Mouse (Mus musculus) brain, adult 2 months (tissue): ENCODE data around the gene Trnp1.

Source experiments
- DNase-seq: peaks from one replicate; pipeline ENCODE4 v3.0.0; 2011; ENCODE audit warnings: low read depth, low spot score

Gene Trnp1

GRCm38 (mm10) chr4:133494867-133495266 lies 3.5 kb downstream of the Trnp1 start:
- no peak for DNase-seq

GRCm38 (mm10) chr4:133494432-133494831 lies 3.9 kb downstream of the Trnp1 start:
- DNase-seq: peak; percentile 91

GRCm38 (mm10) chr4:133493895-133494294 lies 4.5 kb downstream of the Trnp1 start:
- DNase-seq: no peak

GRCm38 (mm10) chr4:133491800-133492199 lies 6.5 kb downstream of the Trnp1 start:
- no peak for DNase-seq

- no peak for DNase-seq
These were observed 8.7 kb downstream of the Trnp1 start for GRCm38 (mm10) chr4:133489489-133490245.

GRCm38 (mm10) chr4:133488619-133489392 lies 9.5 kb downstream of the Trnp1 start:
- DNase-seq: no peak

GRCm38 (mm10) chr4:133486673-133487357 lies 11.5 kb downstream of the Trnp1 start:
- no peak for DNase-seq

- DNase-seq: no peak
These were observed 12.5 kb downstream of the Trnp1 start for GRCm38 (mm10) chr4:133485691-133486425.

GRCm38 (mm10) chr4:133484266-133485025 lies 13.9 kb downstream of the Trnp1 start:
- DNase-seq: no peak

GRCm38 (mm10) chr4:133482479-133482878 lies 15.9 kb downstream of the Trnp1 start:
- no peak for DNase-seq

GRCm38 (mm10) chr4:133481488-133481887 lies 16.9 kb downstream of the Trnp1 start:
- DNase-seq: no peak

GRCm38 (mm10) chr4:133480754-133481153 lies 17.6 kb downstream of the Trnp1 start:
- no peak for DNase-seq

- no peak for DNase-seq
These were observed 18.2 kb downstream of the Trnp1 start for GRCm38 (mm10) chr4:133480185-133480537.

- DNase-seq: peak; percentile 98
These were observed 18.7 kb downstream of the Trnp1 start, which contains the start of gene Tent5b for GRCm38 (mm10) chr4:133479458-133480184. TSS of gene Tent5b (plus strand) at chr4:133480132.

- DNase-seq: no peak
These were observed 24.5 kb downstream of the Trnp1 start for GRCm38 (mm10) chr4:133473833-133474232.

GRCm38 (mm10) chr4:133471135-133471821 lies 27.1 kb downstream of the Trnp1 start:
- no peak for DNase-seq

GRCm38 (mm10) chr4:133469122-133469521 lies 29.2 kb downstream of the Trnp1 start:
- no peak for DNase-seq

- DNase-seq: peak; percentile 85
These were observed 30.3 kb downstream of the Trnp1 start for GRCm38 (mm10) chr4:133468080-133468479.

- DNase-seq: no peak
These were observed 35.2 kb downstream of the Trnp1 start for GRCm38 (mm10) chr4:133463184-133463583.

- DNase-seq: no peak
These were observed 37.0 kb downstream of the Trnp1 start for GRCm38 (mm10) chr4:133461362-133461761.
